Mouse (Mus musculus) embryonic facial prominence, embryonic 12.5 days (tissue): ENCODE measurements around the gene Thra. TPM values are rescaled to one million over a fixed set of nuclear protein-coding genes. Genes with fewer than 3 reads are reported as not detected.

Experiments used
- ATAC-seq: fragments of 200-750 bp; cut with Nextera tagmentation; 2 replicates; pipeline ENCODE4 v1.8.0; 2017; ENCODE audit not compliant: insufficient number of reproducible peaks, insufficient read depth, low FRiP score, low TSS enrichment
- H3K27ac ChIP-seq: fragments of 300-500 bp; sonication (generic); 2 replicates; pipeline ENCODE4 v1.5.1; 2016; ENCODE audit warnings: mild to moderate bottlenecking
- H3K27me3 ChIP-seq: fragments of 300-500 bp; sonication (generic); 2 replicates; pipeline ENCODE4 v1.6.1; 2016; ENCODE audit warnings: mild to moderate bottlenecking, moderate library complexity
- H3K36me3 ChIP-seq: fragments of 300-500 bp; sonication (generic); 2 replicates; pipeline ENCODE4 v1.6.1; 2016; ENCODE audit warnings: mild to moderate bottlenecking
- H3K4me1 ChIP-seq: fragments of 300-500 bp; sonication (generic); 2 replicates; pipeline ENCODE4 v1.6.1; 2016
- H3K4me2 ChIP-seq: fragments of 300-500 bp; sonication (generic); replicated peaks from 2 replicates; pipeline ENCODE4 v1.6.1; 2016; ENCODE audit warnings: mild to moderate bottlenecking, moderate library complexity
- H3K4me3 ChIP-seq: fragments of 300-500 bp; sonication (generic); 2 replicates; pipeline ENCODE4 v1.5.1; 2016; ENCODE audit warnings: mild to moderate bottlenecking
- H3K9ac ChIP-seq: fragments of 300-500 bp; sonication (generic); 2 replicates; pipeline ENCODE4 v1.6.1; 2016; ENCODE audit warnings: mild to moderate bottlenecking, moderate library complexity
- H3K9me3 ChIP-seq: fragments of 300-500 bp; sonication (generic); 2 replicates; pipeline ENCODE4 v1.6.1; 2016; ENCODE audit warnings: mild to moderate bottlenecking, moderate library complexity
- WGBS: fragments of 180-500 bp; shearing (Covaris S2); methylation state at CpG from one replicate; pipeline ENCODE4 v1.1.7; 2016; 5-methylcytosine and 5-hydroxymethylcytosine counted together
- polyA plus RNA-seq: library from polyadenylated mRNA; unstranded; fragments of >200 nt; fragmentation: Nextera tagmentation; extraction: Ambion mirVana; gene quantifications from 2 replicates; pipeline ENCODE4 v1.2.1, GENCODE M21; 2016

Gene Thra
- polyA plus RNA-seq, 1 experiment from 2014 or later, result 29.1 TPM

- no peaks in the 10 kb centered on the region for H3K9me3 ChIP-seq
- peak overlapping the region; percentile 100 for H3K27ac ChIP-seq
- H3K27me3 ChIP-seq, result no peaks in the 10 kb centered on the region
- peak overlapping the region; percentile 94 for H3K4me2 ChIP-seq
- WGBS, result 5% methylated on average over 23 of the region's 23 CpGs
- H3K9ac ChIP-seq, result peak overlapping the region; percentile 99
- H3K4me3 ChIP-seq, result peak overlapping the region; percentile 100
- peaks cover 28% of the 10 kb centered on the region for H3K4me1 ChIP-seq
- peak; percentile 32; the same call in 1 of the 2 replicates for ATAC-seq
- H3K36me3 ChIP-seq, result peaks cover 34% of the 10 kb centered on the region
Measured at GRCm38 (mm10) chr11:98796515-98797216, 56.2 kb downstream of the Thra start.

GRCm38 (mm10) chr11:98797306-98797705 is 56.9 kb downstream of the Thra start:
- peak overlapping the region; percentile 100 for H3K4me3 ChIP-seq

GRCm38 (mm10) chr11:98797909-98798308 is 57.5 kb downstream of the Thra start:
- peak overlapping the region; percentile 100 for H3K4me3 ChIP-seq
- peak overlapping the region; percentile 94 for H3K4me2 ChIP-seq
- H3K9ac ChIP-seq, result peak overlapping the region; percentile 99
- H3K36me3 ChIP-seq, result peaks cover 46% of the 10 kb centered on the region
- no peak for ATAC-seq
- H3K27ac ChIP-seq, result no peak overlapping the region
- H3K4me1 ChIP-seq, result peaks cover 27% of the 10 kb centered on the region
- H3K27me3 ChIP-seq, result no peaks in the 10 kb centered on the region
- no peaks in the 10 kb centered on the region for H3K9me3 ChIP-seq
- 47% methylated on average over 4 of the region's 4 CpGs for WGBS

More at GRCm38 (mm10) chr11:98797306-98797705, 56.9 kb downstream of the Thra start:
- Histone ChIP-seq H3K27me3 (no peaks in the 10 kb centered on the region), H3K4me2 (peak overlapping the region; percentile 94), H3K36me3 (peaks cover 40% of the 10 kb centered on the region), H3K9me3 (no peaks in the 10 kb centered on the region), H3K27ac (0 out of 2 replicates have a peak overlapping the region, but pooled peaks have one; percentile 11), H3K4me1 (peaks cover 28% of the 10 kb centered on the region), H3K9ac (peak overlapping the region; percentile 99)
- no peak for ATAC-seq
- WGBS, result 4% methylated on average over 5 of the region's 5 CpGs

- ATAC-seq, result no peak
- H3K27me3 ChIP-seq, result no peaks in the 10 kb centered on the region
- no peak within 1 kb of the TSS for H3K9ac ChIP-seq
- peaks cover 76% of the 10 kb centered on the region for H3K36me3 ChIP-seq
- no peaks in the 10 kb centered on the region for H3K9me3 ChIP-seq
- H3K4me2 ChIP-seq, result no peak within 1 kb of the TSS
- no peak within 1 kb of the TSS for H3K4me3 ChIP-seq
- H3K27ac ChIP-seq, result no peak within 1 kb of the TSS
- 87% methylated on average over 5 of the region's 5 CpGs for WGBS
- 0 out of 2 replicates have a peak, but pooled peaks cover 4% of the 10 kb centered on the region for H3K4me1 ChIP-seq
Measured at GRCm38 (mm10) chr11:98804605-98805004, 64.2 kb downstream of the Thra start, which contains the start of gene Casc3. Gene Casc3, plus strand, starts transcription at chr11:98804905.

- peaks cover 13% of the 10 kb centered on the region for H3K4me1 ChIP-seq
- peak overlapping the region; percentile 95; the same call in 1 of the 2 replicates for H3K27ac ChIP-seq
- H3K9me3 ChIP-seq, result no peaks in the 10 kb centered on the region
- no peak overlapping the region for H3K9ac ChIP-seq
- peaks cover 60% of the 10 kb centered on the region for H3K36me3 ChIP-seq
- WGBS, result 76% methylated on average over 2 of the region's 2 CpGs
- H3K4me3 ChIP-seq, result 0 out of 2 replicates have a peak overlapping the region, but pooled peaks have one; percentile 73
- no peak for ATAC-seq
- peak overlapping the region; percentile 75; the same call in 1 of the 2 replicates for H3K4me2 ChIP-seq
- no peaks in the 10 kb centered on the region for H3K27me3 ChIP-seq
Measured at GRCm38 (mm10) chr11:98808417-98808816, 68.0 kb downstream of the Thra start.

- Histone ChIP-seq H3K4me1 (peaks cover 13% of the 10 kb centered on the region), H3K4me2 (peak overlapping the region; percentile 75), H3K9me3 (no peaks in the 10 kb centered on the region), H3K27me3 (no peaks in the 10 kb centered on the region), H3K36me3 (peaks cover 60% of the 10 kb centered on the region), H3K27ac (peak overlapping the region; percentile 95), H3K4me3 (peak overlapping the region; percentile 73), H3K9ac (peak overlapping the region; percentile 82)
- ATAC-seq, result peak; percentile 98
- WGBS, result under 1% methylated on average over 84 of the region's 84 CpGs
Measured at GRCm38 (mm10) chr11:98809457-98810290, 69.2 kb downstream of the Thra start.

- H3K9me3 ChIP-seq, result no peaks in the 10 kb centered on the region
- 64% methylated on average over 7 of the region's 7 CpGs for WGBS
- H3K4me3 ChIP-seq, result peak overlapping the region; percentile 73
- no peaks in the 10 kb centered on the region for H3K27me3 ChIP-seq
- peaks cover 59% of the 10 kb centered on the region for H3K36me3 ChIP-seq
- peak overlapping the region; percentile 82 for H3K9ac ChIP-seq
- H3K27ac ChIP-seq, result 0 out of 2 replicates have a peak overlapping the region, but pooled peaks have one; percentile 95
- no peak for ATAC-seq
- H3K4me2 ChIP-seq, result peak overlapping the region; percentile 75
- peaks cover 13% of the 10 kb centered on the region for H3K4me1 ChIP-seq
Measured at GRCm38 (mm10) chr11:98810686-98811085, 70.2 kb downstream of the Thra start.

- Histone ChIP-seq H3K4me1 (no peaks in the 10 kb centered on the region), H3K4me2 (no peak overlapping the region), H3K9me3 (no peaks in the 10 kb centered on the region), H3K27ac (no peak overlapping the region), H3K9ac (no peak overlapping the region), H3K36me3 (peaks cover 90% of the 10 kb centered on the region), H3K27me3 (no peaks in the 10 kb centered on the region), H3K4me3 (no peak overlapping the region)
- 94% methylated on average over 1 of the region's 1 CpGs for WGBS
- ATAC-seq, result no peak
Measured at GRCm38 (mm10) chr11:98816706-98817239, 76.3 kb downstream of the Thra start.

Other genes starting within 250 kb of the Thra start
- 0.24 and 0.47 TPM in 2 replicates for gene Ikzf3, start 194.6 kb upstream of the Thra start, polyA plus RNA-seq
- not detected in 2 replicates for gene Zpbp2, start 189.5 kb upstream of the Thra start, polyA plus RNA-seq
- gene Ormdl3, start 153.3 kb upstream of the Thra start, polyA plus RNA-seq, result 62.8 and 64.2 TPM in 2 replicates
- not detected in 2 replicates for gene Lrrc3c, start 142.3 kb upstream of the Thra start, polyA plus RNA-seq
- 1.1 TPM in 2 replicates for gene Gm12355, start 115.0 kb upstream of the Thra start, polyA plus RNA-seq
- gene Gsdma3, start 114.3 kb upstream of the Thra start, polyA plus RNA-seq, result not detected in 2 replicates
- gene Gsdma2, start 93.9 kb upstream of the Thra start, polyA plus RNA-seq, result not detected in 2 replicates
- gene Gsdma, start 76.3 kb upstream of the Thra start, polyA plus RNA-seq, result 0.05 TPM in 1 of 2 replicates, not detected in the other
- 246 and 248 TPM in 2 replicates for gene Psmd3, start 58.1 kb upstream of the Thra start, polyA plus RNA-seq
- not detected in 2 replicates for gene Csf3, start 39.4 kb upstream of the Thra start, polyA plus RNA-seq
- gene Med24, start 11.2 kb upstream of the Thra start, polyA plus RNA-seq, result 70.4 and 73.6 TPM in 2 replicates
- 1.6 and 1.7 TPM in 2 replicates for gene Nr1d1, start 34.7 kb downstream of the Thra start, polyA plus RNA-seq
- gene Msl1, start 54.9 kb downstream of the Thra start, polyA plus RNA-seq, result 35.2 and 35.6 TPM in 2 replicates
- 53.9 and 54.0 TPM in 2 replicates for gene Casc3, start 64.3 kb downstream of the Thra start, polyA plus RNA-seq
- 2.6 and 3.1 TPM in 2 replicates for gene Rapgefl1, start 96.1 kb downstream of the Thra start, polyA plus RNA-seq
- 5.0 TPM in 2 replicates for gene Wipf2, start 123.0 kb downstream of the Thra start, polyA plus RNA-seq
- 33.1 and 34.7 TPM in 2 replicates for gene Cdc6, start 167.2 kb downstream of the Thra start, polyA plus RNA-seq
- gene Rara, start 187.2 kb downstream of the Thra start, polyA plus RNA-seq, result 48.8 and 49.2 TPM in 2 replicates
- 0.73 and 1.4 TPM in 2 replicates for gene Gjd3, start 242.4 kb downstream of the Thra start, polyA plus RNA-seq